Mouse (Mus musculus) cerebellum, adult 2 months (tissue): ENCODE measurements at regions not wholly inside any gene's neighbourhood (a gene's known extent, or its start where the extent isn't known, plus 50 kb on each side); places are given as distances from the start of the nearest gene placed in this dataset.

Experiments used
- CTCF ChIP-seq: fragments of 200-500 bp; IDR thresholded peaks from 2 replicates; pipeline ENCODE4 v1.5.1; 2011; ENCODE audit warnings: low read depth, mild to moderate bottlenecking, control low read depth, low read length, moderate library complexity, borderline replicate concordance; ENCODE audit not compliant: insufficient read depth
- POLR2A ChIP-seq: fragments of 200-500 bp; IDR thresholded peaks from 2 replicates; pipeline ENCODE4 v1.6.1; 2011; ENCODE audit warnings: low read length, control low read depth, borderline replicate concordance; ENCODE audit not compliant: insufficient read depth

GRCm38 (mm10) chr8:17618846-17619245, 1359.2 kb downstream of the Defb40 start:
- no peak for TF ChIP-seq POLR2A
- TF ChIP-seq CTCF, result no peak
